Mouse (Mus musculus): ENCODE measurements around the gene Acer3.

The Acer3 gene

DNA sequence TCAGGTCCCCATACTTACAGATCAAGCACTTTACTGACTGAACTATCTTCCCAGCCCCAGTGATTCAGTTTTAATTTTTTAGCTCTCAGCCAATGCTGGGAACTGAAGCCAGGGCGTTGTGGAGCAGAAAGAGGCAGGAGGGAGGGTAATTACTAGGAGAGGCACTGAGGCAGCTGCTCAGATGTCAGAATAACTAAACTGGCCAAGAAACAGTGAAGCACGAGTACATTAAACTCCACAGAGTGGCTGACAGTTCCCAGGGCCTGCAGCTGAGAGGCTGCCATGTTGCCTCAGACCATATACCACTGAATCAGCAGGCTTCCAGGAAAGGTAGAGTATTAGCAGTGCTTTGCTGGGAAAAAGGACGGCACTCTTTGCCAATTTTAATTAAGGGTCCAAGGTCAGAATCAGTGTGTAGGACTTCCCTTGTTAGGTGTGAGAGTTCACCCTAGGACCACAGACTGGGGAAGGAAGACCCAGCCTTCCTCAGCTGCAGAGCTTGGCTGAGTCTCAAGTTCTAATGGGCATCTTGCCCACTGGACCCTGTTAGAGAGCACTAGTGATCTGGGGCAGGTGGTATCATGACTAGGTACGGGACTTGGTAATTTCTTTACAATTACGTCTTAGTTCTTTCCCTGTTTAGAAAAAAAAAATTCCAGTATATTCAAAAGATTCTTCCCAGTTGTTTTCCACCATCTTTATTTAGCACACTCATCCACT, 11.8 kb upstream of the Acer3 start:
- no peak for DNase-seq

DNA sequence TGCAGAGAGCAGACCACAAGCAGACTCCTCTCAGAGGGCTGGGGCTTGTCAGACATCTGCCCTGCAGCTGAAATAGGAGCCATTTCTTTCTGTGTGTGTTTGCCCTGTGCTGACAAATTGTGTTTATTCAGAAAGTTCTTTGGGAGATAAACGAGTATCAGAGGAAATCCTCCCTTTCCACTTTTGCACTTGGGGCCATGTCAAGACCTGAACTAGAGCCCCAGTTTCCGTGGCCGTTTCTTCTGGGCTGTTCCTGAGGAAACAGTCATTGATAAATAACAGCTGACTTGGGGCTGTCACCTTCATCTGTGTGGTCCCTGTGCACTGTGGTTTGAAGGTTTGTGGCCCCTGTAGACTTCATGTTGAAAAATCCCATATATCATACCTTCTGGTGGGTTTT, 10.9 kb upstream of the Acer3 start:
- no peak for DNase-seq

DNA sequence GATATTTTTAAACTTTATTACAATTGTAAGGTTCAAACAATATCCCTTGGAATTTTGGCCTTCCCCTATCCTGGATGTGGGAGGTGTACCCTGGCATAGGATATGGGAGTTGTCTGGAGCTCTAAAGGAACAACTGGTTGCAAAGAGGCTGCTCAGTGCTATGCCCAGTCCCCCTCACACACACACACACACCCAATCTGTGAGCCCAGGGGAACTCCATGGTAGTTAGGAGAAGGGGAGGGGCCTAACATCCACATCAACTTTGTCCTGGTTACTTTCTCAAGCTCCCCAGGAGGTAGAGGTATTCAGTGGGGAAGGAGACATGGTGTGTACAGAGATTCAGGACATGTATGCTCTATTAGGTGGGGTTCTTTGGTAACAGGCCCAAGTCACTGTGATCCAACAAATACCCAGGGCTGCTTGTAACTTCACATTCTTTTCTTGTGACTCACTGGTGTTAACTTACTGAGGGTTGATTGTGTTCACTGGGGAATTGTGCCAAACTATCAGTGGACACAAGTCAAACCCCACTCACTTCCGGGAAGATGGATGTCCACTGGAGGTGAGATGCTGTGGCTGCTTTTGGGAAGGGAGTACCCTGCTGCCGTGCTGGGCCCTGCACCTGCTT, 9.5 kb upstream of the Acer3 start:
- DNase-seq, result no peak

DNA sequence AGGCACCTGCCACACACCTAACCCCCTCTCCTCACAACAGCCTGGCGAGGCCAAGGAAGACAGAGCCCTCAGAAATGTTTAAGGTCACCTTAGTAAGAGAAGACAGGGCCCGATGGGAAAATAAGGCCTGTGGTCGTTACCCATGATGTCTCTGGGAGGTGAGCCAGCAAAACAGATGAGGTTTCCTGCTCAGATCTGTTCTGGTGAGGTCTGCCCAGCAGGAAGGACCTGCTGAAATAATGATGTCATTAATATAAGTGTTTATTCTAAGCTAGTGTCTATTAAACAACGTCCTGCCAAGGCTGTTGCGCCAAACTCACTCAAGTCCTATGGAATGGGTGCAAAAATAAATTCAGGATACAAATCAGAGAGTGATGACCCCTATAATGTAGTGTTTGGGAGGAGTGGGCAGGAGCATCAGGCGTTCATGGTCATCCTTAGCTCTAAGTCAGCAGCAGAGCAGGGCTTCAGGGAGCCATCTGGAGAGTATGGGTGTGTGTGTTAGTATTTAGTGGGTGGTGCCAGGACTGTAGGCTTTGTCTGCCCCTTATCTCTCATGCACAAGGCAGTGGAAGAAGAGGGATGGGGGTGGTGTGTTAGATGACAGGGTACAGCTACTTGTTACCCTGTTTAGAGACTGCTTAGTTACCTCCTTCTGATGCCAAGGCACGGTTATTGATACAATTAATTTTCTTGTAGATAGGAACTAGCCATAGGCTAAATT, 8.8 kb upstream of the Acer3 start:
- DNase-seq, result peak in 1 of 2 experiments; percentile 46

DNA sequence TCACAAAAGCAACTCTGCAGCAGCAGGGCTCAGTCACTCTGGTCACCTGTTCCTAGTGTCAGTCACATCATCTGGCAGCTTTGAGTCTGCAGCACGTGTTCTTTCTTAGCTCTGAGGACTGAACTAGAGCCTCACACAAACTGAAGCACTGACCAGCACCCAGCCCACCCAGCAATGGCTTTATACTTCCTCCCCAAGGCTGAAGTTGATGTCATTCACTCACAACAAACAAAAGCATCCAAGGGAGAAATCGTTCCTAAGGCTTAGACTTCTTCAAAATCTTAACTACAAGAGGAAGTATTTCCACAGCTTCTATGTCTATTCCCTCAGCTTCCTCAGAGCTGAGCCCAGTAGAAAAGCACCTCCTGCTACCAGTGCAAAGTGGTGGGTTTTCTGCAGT, 7.3 kb upstream of the Acer3 start:
- no peak for DNase-seq

DNA sequence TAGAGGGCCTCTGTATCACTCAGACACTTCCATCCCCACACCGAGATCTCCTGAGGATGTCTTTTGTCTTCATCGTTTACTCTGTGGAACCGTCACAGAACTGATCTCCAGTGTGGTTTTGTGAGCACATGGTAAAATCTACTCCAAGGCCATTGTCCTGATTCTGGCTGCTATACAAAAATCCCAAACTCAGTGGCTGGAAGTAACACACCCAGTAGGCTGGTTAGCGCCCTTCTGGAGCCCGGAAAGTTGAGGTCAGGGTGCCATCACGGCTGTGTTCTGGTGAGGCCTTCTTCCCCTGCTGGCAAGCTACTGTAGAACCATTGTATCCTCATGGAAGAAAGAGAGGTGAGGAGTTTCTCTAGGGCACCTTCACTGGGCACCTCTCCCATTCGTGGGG, 5.0 kb upstream of the Acer3 start:
- DNase-seq, result no peak

DNA sequence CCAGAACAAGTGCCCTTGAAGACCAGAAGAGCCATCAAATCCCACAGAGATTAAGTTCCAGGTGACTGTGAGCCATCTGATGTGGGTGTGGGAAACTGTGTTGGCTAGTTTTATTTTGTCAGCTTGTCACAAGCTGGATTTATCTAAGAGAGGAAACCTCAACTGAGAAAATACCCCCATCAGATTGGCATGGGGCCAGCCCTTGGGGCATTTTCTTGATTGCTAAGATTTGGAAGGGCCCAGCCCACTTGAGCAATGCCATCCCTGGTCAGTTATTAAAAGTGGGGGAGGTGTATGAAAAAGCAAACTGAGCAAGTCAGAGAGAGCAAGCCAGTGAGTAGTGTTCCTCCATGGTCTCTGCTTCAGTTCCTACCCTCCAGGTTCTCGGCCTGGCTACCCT, 3.2 kb upstream of the Acer3 start:
- no peak for DNase-seq

DNA sequence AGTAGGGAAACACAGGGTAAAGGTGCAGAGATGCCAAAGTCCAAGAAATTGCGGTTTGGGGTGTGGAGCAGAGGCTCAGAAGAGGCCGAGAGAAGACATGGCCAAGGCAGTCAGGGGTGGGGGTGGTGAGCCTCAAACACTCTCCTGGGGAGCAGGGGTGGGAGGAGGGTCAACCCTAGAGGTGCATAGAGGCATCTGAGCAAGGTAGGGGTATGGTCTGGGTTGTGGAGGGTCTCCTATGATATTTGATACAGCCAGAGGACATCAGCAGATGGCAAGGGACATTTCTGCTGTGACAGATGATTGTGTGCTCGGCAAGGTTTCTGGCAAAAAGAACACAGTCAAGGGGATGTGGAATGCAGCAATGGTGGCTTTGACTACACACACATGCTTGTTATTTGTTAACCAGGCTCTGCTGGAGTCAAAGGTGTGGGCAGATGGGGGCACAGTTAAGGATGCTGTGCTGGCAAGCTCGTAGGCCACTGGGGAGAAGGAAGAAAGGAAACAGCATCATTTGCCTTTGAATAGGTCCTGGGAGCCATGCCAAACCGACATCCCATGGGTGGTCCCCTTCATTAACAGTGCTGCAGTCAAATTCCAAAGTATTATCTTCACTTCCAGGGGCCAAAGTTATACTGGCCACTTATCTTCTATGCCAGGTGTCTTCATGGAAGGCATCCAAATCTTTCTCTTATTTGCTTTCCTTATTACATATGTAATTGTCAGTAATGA, 2.4 kb upstream of the Acer3 start:
- peak; percentile 63 to 72 for DNase-seq

DNA sequence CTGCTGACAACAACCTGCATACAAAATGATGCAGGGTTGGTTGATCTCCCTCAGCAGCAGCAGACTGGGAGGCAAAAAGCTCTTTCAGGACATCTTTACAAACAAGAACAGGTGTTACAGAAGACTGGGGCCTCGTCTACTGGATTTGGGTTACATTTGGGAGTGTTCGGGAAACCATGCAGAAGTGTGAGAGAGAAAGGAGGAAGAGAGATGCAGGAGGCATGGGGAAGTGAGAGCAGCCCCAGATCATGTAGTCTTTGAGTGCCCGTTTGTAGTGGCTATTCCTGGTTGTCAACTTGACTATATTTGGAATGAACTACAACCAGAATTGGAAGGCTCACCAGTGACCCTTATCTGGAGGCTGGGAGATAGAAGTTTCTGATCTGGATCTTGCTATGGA, 1.4 kb upstream of the Acer3 start:
- no peak for DNase-seq

DNA sequence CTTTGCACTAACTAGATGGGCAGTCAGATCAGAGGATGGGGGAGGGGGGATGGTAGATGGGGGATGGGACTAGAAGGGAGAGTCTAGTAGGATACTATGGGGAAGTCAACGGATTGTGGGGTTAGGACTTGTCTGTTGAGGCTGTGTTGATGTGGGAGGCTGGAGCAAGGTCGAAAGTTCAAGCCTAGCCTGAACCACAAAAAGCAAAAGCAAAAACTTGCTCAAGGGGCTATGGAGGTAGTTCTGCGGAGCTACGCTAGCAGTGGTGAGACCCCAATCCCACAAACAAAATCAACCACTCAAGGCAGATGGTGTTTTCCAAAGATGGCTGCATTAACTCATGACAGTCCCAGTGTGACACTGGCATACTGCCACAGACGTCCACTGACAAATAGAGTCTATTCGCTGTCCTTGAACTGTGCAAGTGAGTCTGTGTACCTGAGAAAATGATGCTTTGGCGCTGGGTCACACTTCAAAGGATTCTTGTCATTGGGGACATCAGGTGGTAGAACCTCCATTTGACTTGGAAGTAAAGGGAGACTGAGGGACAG, 927 bp downstream of the Acer3 start:
- DNase-seq, result no peak

DNA sequence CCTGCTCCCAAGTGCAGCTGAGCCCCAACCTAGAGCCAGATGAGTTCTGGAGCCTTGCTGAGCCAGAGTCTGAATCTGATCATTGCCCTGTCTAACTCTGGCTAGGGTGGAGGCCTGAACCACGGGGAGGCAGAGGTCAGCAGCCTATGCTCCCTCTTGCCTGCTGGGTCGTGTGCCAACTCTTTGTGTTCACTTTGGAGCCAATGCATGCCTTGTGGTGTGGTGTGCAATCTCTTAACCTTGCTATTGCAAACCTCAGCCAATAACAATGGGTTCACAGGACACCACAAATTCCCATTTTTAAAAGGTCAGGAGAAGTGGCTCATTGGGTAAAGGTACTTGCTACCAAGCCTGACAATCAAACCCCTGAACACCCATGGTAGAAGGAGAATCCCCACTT, 4.4 kb downstream of the Acer3 start:
- DNase-seq, result no peak

DNA sequence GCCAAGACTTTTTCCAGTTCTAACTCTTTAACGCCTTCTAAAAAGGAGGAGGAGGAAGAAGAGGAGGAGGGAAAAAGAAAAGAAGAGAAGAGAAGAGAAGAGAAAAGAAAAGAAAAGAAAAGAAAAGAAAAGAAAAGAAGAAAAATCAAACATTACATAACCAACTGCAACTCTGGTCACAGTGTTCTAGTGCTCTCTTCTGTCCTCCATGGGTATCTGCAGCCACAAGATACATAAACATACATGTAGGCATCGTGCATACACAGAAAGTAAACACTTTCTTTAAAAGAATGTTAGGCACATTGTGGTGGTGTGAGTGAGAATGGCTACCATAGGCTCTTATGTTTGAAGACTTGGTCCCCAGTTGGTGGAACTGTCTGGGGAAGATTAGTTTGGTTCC, 5.9 kb downstream of the Acer3 start:
- no peak for DNase-seq

DNA sequence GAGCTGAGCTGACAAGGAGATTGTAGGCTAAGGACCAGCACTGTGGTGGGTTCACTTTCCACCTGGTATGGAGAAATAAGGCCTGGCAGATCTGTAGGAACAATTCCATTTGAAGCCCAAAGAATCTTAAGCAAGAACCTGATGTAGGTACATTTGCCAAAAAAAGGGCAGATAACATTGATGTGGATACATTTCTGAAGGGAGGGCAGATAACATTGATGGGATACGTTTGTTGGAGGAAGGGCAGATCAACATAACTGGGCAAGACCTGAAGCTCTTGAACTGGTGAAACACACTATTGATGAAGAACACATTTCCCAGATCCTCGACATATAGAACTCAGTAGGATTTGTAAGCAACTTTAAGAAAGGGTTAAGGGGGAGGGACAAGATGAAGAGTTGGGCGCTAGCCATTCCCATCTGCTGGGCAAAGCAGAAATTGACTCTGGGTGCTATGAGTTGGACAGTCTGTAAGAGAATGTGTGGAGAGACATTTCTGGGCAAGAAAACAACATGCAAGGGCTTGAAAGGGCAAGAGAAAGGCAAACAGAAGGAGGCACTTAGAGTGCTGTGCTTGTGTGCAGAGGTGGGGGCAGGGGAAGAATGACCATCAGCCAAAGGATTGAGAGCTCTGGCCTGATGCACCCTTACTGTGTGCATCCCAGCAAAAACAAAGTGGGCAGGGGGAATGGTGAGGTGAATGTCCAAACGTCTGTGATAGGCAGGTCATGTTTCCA, 8.7 kb downstream of the Acer3 start:
- peak in 1 of 2 experiments; percentile 47 for DNase-seq

DNA sequence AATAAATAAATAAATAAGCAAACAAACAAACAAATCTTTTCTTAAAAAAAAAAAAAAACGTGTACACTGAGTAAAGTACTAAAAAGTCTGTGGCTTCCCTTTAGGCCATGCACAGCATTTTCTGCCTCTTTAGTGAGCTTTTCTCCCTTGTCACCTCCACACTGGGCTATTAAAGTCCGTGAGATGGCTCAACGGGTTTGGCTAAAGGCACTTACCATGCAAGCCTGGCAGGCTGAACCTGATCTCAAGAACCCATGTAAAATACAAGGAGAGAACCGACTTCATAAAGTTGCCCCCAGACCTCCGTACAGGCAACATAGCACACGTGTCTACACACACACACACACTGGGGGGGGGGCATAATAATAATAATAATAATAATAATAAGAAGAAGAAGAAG, 10.7 kb downstream of the Acer3 start:
- no peak for DNase-seq

DNA sequence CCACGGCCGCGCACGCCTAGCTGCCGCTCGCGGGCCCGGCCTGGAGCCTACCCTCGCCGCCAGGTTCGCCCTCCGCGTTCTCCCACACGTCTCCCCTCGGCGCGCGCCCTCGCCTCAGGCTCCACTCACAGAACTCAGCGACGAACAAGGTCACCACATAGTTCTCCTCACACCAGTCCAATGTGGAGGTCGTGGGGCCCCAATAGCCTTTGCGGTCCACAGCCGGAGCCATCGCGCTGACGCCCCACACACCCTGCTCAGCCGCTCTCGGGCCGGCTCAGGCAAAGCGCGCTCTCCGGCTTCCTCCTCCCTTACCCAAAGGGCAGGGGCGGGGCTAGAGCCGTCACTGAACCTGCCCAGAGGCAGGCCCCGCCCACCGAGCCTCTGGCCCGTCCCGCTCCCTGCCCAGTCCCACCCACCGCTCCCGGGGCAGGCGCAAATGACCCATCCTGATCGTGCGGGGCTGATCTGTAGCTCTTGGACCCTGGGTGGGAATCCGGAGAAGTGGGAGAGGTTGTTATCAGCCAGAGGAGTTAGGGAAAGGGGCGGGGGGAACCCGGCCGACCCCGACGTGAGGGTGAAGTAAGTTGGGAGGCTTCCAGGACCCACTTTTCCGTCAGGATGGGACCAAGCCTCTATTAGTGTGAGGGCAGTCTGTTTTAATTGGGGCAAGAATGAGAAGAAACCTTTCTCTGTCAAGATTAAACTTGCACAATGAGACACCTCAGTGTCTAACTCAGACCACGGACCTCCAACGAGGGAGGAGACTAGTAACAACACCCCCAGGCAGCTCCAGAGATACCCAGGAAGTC, 11.6 kb downstream of the Acer3 start:
- DNase-seq, result peak; percentile 97

DNA sequence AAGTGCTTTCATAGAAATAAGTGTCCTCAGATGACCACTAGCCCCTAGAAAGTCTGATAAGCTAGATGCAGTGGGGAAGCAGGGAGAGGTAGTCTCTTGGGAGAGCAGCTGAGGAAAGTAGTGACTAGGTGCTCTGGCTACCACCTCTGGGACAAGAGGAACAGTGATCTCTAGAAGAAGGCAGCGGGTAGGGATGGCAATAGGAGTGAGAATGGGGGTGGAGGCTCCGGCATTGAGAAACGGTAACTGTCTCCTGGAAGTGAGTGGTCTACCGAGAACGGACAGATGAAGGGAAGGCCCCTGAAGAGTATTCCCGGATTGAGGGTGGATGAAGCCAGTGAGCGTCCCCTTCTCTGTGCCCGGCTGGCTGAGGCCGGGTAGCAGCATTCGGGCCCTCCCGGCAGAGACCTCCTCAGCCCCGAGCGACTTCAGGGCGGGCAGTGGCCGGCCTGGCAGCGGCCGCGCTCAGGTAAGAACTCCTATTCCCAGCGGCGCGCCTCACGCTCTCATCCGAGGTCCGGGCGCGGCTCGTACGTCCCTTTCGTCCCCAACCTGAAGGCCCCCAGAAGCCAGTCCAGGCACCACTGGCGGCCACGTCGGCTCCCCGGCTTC, 12.3 kb downstream of the Acer3 start:
- no peak for DNase-seq

DNA sequence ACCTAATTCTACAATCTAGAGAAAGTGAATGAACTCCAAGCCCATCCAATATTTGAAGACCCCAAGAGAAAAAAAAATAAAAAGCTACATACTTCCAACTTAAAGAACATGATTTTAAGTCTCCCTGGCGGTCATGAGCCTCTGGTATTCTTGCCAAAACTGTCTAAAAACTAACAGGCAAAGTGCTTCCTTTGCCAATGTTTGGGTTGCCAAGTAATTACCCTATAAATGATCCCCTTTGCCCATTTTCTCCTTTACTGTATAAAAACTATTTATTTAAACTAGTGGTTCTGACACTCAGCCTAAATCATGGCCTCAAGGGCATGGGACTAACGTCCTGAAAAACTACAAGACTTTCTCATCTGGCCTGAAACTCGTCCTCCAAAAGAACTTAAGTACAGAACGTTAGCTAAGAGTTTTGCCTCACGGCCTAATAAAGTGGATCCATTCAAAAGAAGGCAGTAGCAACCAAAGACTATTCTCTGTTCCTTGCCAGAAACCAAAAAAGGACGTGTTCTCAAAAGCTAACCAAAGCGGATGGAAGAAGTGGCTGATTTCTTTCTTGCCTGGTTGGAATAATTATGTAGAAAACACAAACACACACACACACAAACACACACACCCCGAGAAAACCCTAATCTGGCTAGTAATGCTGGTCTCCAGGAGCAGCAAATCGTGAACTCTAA, 12.9 kb downstream of the Acer3 start:
- no peak for DNase-seq

DNA sequence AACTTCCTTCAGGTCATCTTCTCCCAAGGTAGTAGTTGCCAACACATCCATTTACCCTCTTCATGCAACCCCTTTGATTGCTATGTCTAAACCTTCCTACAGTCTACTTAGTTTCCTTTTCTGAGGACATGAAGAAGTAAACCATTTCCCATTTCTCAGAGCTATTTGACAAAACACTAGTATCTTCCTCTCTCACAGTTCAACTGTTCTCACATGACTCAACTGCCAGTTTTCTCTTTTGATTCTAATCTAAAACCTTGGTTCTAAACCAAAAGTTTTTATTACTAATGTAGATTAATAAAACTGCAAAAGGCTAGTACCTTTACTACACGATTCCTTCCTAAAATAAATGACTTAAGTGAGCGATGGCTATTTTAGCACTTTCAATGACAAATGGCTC, 13.6 kb downstream of the Acer3 start:
- no peak for DNase-seq

DNA sequence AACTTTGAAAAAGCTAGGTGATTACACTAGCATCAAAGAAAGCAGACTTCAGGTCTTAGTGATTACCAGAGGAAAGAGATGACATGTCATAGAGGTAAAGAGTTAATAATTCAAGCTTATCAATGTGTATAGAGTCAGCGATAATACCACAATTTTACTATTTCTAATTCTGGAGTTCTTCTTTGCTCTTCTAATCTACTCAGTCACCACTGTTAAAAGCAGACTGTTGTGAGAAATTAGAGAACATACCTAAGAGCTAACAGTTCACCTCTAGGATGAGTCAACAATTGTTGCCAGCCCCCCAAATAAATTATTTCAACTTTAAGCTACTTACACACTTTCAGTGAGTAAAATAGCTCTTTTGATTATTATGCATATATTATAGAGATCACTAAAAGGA, 28.1 kb downstream of the Acer3 start:
- no peak for DNase-seq

DNA sequence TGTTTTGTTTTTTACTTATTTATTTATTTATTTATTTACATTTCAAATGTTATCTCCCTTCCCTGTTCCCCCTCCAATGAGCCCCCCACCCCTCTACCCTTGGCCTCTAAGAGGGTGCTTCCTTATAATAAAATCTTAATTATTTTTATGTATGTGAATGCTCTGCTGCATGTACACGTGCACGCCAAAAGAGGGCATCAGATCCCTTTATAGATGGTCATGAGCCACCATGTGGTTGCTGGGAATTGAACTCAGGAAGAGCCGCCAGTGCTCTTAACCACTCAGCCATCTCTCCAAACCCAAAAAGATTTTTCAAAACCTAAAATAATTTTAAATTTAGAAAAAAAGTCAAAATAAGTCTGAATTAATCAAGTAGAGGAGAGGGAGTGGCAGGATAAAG, 31.4 kb downstream of the Acer3 start:
- peak in 1 of 2 experiments; percentile 31 for DNase-seq

DNA sequence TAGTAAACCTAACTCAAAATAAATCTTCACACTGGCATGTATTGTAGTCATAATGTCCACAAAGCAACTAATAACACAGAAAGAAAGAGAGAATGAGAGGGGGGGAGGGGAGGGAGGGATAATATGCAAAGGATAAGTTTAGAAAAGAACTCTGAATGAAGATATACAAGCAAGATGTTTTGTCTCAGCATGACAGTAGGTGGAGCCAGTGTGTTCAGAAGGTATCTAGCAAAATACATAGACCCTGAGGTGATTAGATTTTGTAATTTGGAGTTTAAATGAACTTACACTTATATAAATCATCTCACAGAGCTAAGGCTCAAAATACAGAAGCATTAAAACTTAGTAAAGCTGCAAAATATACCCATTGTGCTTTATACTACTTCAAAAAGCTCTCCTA, 44.7 kb downstream of the Acer3 start:
- no peak for DNase-seq

All from lung, postnatal 4 days (tissue).